Mouse (Mus musculus) megakaryocyte, embryonic 14.5 days (primary cell): ENCODE data around the gene Plekhh1.

ENCODE experiments used
- FLI1 ChIP-seq: IDR thresholded peaks from 2 replicates; pipeline ENCODE4 v1.6.1; 2012; ENCODE audit warnings: low read length, inconsistent platforms, mixed read lengths
- GATA1 ChIP-seq: IDR thresholded peaks from 3 replicates; pipeline ENCODE4 v1.6.1; 2012; ENCODE audit warnings: mixed read lengths, low read length, inconsistent platforms, borderline replicate concordance

GRCm38 (mm10) chr12:79060134-79060533 is 31.2 kb downstream of the Plekhh1 start:
- TF ChIP-seq GATA1: no peak
- TF ChIP-seq FLI1: no peak
